Mouse (Mus musculus) intestine, embryonic 16.5 days (tissue): ENCODE data around the gene Glcci1. TPM values are rescaled to one million over a fixed set of nuclear protein-coding genes. Genes with fewer than 3 reads are reported as not detected.

Source experiments
- ATAC-seq: fragments of 200-750 bp; cut with Nextera tagmentation; 2 replicates; pipeline ENCODE4 v1.8.0; 2017; ENCODE audit warnings: moderate TSS enrichment, moderate library complexity
- H3K27ac ChIP-seq: fragments of 300-500 bp; sonication (generic); 2 replicates; pipeline ENCODE4 v1.5.1; 2014; ENCODE audit warnings: mild to moderate bottlenecking, low read length
- H3K27me3 ChIP-seq: fragments of 300-500 bp; sonication (generic); replicated peaks from 2 replicates; pipeline ENCODE4 v1.6.1; 2014; ENCODE audit warnings: low read length, control low read depth, mixed read lengths; ENCODE audit not compliant: control insufficient read depth, insufficient read depth
- H3K36me3 ChIP-seq: fragments of 300-500 bp; sonication (generic); 2 replicates; pipeline ENCODE4 v1.6.1; 2014; ENCODE audit warnings: low read length, control low read depth; ENCODE audit not compliant: control insufficient read depth, insufficient read depth
- H3K4me1 ChIP-seq: fragments of 300-500 bp; sonication (generic); 2 replicates; pipeline ENCODE4 v1.6.1; 2014; ENCODE audit warnings: low read length, control low read depth, mixed read lengths; ENCODE audit not compliant: control insufficient read depth, insufficient read depth
- H3K4me2 ChIP-seq: fragments of 300-500 bp; sonication (generic); 2 replicates; pipeline ENCODE4 v1.6.1; 2014; ENCODE audit warnings: low read depth, low read length, control low read depth
- H3K4me3 ChIP-seq: fragments of 300-500 bp; sonication (generic); 2 replicates; pipeline ENCODE4 v1.5.1; 2014; ENCODE audit warnings: mild to moderate bottlenecking, low read length
- H3K9ac ChIP-seq: fragments of 300-500 bp; sonication (generic); 2 replicates; pipeline ENCODE4 v1.6.1; 2014; ENCODE audit warnings: low read depth, low read length
- H3K9me3 ChIP-seq: fragments of 300-500 bp; sonication (generic); 2 replicates; pipeline ENCODE4 v1.6.1; 2016; ENCODE audit warnings: low read length, control low read depth; ENCODE audit not compliant: control insufficient read depth
- WGBS: fragments of 180-500 bp; shearing (Covaris S2); extraction: QIAGEN DNeasy Blood & Tissue Kit; methylation state at CpG from one replicate; pipeline ENCODE4 v1.1.7; 2014; 5-methylcytosine and 5-hydroxymethylcytosine counted together
- polyA plus RNA-seq: library from polyadenylated mRNA; unstranded; fragments of >200 nt; fragmentation: Nextera tagmentation; extraction: Ambion mirVana; gene quantifications from 2 replicates; pipeline ENCODE4 v1.2.1, GENCODE M21; 2015

The Glcci1 gene
- polyA plus RNA-seq, 1 experiment from 2014 or later = 2.3 TPM

DNA sequence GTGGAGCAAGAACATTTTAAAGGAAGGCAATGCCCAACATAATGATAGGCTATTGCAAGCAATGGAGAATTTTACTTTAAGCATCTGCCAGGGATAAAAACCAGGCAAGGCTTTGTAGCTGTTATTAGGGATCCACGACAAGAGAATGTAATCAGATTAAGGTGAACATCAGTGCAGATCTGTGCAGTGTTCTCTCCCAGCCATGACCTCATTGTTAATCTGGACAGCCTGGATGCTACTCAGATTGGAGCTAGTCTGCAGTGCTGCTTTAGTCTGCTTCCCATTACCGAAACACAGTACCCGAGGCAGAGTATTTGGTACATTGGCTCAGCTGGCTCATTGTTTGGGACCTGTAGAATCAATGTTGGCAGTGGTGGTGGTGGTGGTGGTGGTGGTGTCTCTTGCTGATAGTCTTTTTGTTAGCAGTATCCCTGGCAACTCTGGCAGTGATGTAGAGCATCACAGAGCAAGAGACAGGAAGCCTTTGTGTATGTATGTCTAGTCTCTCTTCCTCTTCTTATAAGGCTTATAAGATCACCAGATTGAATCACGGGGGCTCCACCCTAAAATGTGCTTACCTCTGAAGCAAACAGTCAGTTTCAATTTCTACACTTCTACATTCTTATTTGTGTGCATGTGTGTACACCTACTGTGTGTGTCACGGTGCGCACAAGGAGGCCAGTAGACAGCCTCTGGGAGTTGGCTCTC is 4.7 kb upstream of the Glcci1 start:
- no peak for ATAC-seq
- H3K27me3 ChIP-seq = no peaks in the 10 kb centered on the region
- WGBS = 81% methylated on average over 6 of the region's 6 CpGs

DNA sequence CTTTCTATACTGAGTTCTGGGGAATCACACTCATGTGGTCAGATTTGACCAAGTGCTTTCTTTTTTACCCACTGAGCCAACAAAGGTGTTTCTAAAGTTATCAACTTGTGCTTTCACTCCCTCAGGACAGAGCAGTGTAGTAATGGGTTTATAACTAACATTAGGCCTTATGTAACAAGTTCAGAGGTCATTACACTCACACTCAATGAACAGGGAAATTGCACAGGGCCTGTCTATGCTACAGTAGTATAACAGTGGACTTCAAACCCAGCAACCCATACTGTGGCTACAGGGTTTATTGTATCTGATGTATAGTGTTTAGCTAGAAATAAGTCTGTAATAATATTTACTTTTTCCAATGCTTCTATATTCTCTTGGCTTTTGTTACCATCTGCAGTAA is 2.8 kb upstream of the Glcci1 start:
- H3K4me1 ChIP-seq = peaks cover 10% of the 10 kb centered on the region; the same call in 1 of the 2 replicates
- no peak overlapping the region for H3K4me3 ChIP-seq
- H3K27me3 ChIP-seq = no peaks in the 10 kb centered on the region
- H3K9ac ChIP-seq = no peak overlapping the region
- H3K36me3 ChIP-seq = no peaks in the 10 kb centered on the region
- no peak overlapping the region for H3K4me2 ChIP-seq
- ATAC-seq = peak; percentile 56
- no peak overlapping the region for H3K27ac ChIP-seq
- no peaks in the 10 kb centered on the region for H3K9me3 ChIP-seq

More for the DNA sequence above, 4.7 kb upstream of the Glcci1 start:
- no peak overlapping the region for H3K4me2 ChIP-seq
- no peak overlapping the region for H3K9ac ChIP-seq
- no peak overlapping the region for H3K4me3 ChIP-seq
- 0 out of 2 replicates have a peak, but pooled peaks cover 4% of the 10 kb centered on the region for H3K4me1 ChIP-seq
- no peaks in the 10 kb centered on the region for H3K9me3 ChIP-seq
- no peak overlapping the region for H3K27ac ChIP-seq
- H3K36me3 ChIP-seq = no peaks in the 10 kb centered on the region

- Histone ChIP-seq H3K36me3 (no peaks in the 10 kb centered on the region), H3K4me1 (peaks cover 15% of the 10 kb centered on the region; the same call in 1 of the 2 replicates), H3K27ac (peak overlapping the region; percentile 99), H3K4me3 (peak overlapping the region; percentile 93), H3K9ac (peak overlapping the region; percentile 96), H3K27me3 (no peaks in the 10 kb centered on the region), H3K9me3 (no peaks in the 10 kb centered on the region), H3K4me2 (peak overlapping the region; percentile 85)
- ATAC-seq = peak; percentile 98
- under 1% methylated on average over 55 of the region's 56 CpGs for WGBS
Measured at GRCm38 (mm10) chr6:8508883-8509536, 390 bp upstream of the Glcci1 start.

DNA sequence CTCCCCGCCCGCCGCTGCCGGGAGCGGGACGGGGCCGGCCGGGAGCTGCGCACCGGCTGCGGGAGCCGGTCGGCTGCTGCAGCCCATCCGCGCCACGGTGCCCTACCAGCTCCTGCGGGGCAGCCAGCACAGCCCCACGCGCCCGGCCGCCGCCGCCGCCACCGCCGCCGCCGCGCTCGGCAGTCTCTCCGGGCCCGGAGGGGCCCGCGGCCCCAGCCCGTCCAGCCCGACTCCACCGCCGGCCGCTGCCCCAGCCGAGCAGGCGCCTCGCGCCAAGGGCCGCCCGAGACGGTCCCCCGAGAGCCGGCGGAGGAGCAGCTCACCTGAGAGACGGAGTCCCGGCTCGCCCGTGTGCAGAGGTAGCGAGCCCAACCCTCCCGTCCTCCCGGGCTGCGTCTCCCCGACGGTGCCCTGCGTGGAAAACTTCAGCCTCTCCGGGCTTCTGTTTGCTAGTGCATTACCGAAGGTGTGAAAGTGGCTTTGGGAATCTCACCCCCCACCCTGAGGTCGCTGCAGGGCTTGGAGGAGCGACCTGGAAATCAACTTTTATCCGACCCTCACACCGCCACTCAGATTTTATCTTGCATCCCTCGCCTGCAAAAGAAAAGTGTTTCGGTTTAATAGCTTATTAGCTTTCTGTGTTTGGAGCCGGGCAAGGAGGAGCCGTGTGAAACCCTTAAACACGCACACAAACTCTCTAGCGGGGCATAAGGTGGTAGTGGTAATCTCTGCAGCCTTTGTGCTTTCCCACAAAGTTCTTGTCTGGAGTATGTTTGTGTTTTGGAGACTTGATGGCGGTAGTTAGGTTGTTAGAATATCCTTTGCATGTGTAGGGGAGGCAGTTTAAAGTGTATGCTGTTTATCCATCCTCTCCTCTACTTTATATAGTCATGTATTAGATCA is 812 bp downstream of the Glcci1 start:
- peak overlapping the region; percentile 59 for H3K4me2 ChIP-seq
- H3K36me3 ChIP-seq = no peaks in the 10 kb centered on the region
- 0% methylated on average over 29 of the region's 73 CpGs for WGBS
- peak overlapping the region; percentile 99 for H3K27ac ChIP-seq
- no peaks in the 10 kb centered on the region for H3K27me3 ChIP-seq
- H3K4me1 ChIP-seq = peaks cover 15% of the 10 kb centered on the region; the same call in 1 of the 2 replicates
- peak; percentile 31 for ATAC-seq
- peak overlapping the region; percentile 96 for H3K9ac ChIP-seq
- H3K4me3 ChIP-seq = peak overlapping the region; percentile 93
- no peaks in the 10 kb centered on the region for H3K9me3 ChIP-seq

DNA sequence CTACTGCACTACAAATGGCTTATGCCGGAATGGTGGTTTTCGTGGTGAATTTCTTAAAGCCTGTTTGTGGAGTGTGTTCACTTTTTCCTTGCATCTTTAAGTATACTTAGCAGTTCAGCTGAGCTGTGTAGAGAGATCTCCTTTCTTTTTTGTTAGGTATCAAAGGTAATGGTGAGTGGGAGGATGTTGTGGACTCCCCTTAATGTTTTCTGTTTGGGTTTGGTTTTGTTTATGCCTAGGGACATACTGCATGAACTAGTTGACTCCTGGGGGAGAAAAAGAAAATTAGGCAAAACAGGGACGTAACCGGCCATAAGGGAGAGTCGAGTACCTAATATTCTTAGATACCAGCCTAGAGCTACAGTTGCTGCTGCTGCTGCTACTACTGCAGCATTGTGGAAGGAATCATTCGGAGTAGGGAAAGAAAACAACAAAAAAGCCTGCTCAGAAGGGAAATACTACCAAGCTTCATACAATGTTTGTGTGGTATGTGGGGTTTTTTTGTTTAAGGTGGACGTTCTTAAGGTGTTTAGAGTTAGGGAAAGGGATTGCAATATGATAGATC is 1.5 kb downstream of the Glcci1 start:
- ATAC-seq = no peak
- 10% methylated on average over 7 of the region's 7 CpGs for WGBS
- Histone ChIP-seq H3K9ac (peak overlapping the region; percentile 96), H3K4me3 (peak overlapping the region; percentile 93), H3K36me3 (no peaks in the 10 kb centered on the region), H3K4me2 (peak overlapping the region; percentile 59), H3K27me3 (no peaks in the 10 kb centered on the region), H3K9me3 (no peaks in the 10 kb centered on the region), H3K4me1 (peaks cover 15% of the 10 kb centered on the region; the same call in 1 of the 2 replicates), H3K27ac (no peak overlapping the region)

GRCm38 (mm10) chr6:8511447-8511846 is 2.0 kb downstream of the Glcci1 start:
- Histone ChIP-seq H3K36me3 (no peaks in the 10 kb centered on the region), H3K4me2 (peak overlapping the region; percentile 59), H3K9me3 (no peaks in the 10 kb centered on the region), H3K27ac (no peak overlapping the region), H3K4me3 (peak overlapping the region; percentile 93), H3K4me1 (peaks cover 15% of the 10 kb centered on the region; the same call in 1 of the 2 replicates), H3K9ac (0 out of 2 replicates have a peak overlapping the region, but pooled peaks have one; percentile 14), H3K27me3 (no peaks in the 10 kb centered on the region)
- no peak for ATAC-seq
- WGBS = 25% methylated on average over 3 of the region's 3 CpGs

- Histone ChIP-seq H3K27me3 (no peaks in the 10 kb centered on the region), H3K4me1 (peaks cover 15% of the 10 kb centered on the region; the same call in 1 of the 2 replicates), H3K9me3 (no peaks in the 10 kb centered on the region), H3K9ac (0 out of 2 replicates have a peak overlapping the region, but pooled peaks have one; percentile 14), H3K4me2 (peak overlapping the region; percentile 59), H3K27ac (no peak overlapping the region), H3K36me3 (no peaks in the 10 kb centered on the region), H3K4me3 (peak overlapping the region; percentile 30)
- 35% methylated on average over 8 of the region's 8 CpGs for WGBS
- no peak for ATAC-seq
Measured at GRCm38 (mm10) chr6:8512416-8512815, 3.0 kb downstream of the Glcci1 start.

- Histone ChIP-seq H3K36me3 (no peaks in the 10 kb centered on the region), H3K27me3 (no peaks in the 10 kb centered on the region), H3K27ac (no peak overlapping the region), H3K4me3 (no peak overlapping the region), H3K4me2 (no peak overlapping the region), H3K9me3 (no peaks in the 10 kb centered on the region), H3K9ac (no peak overlapping the region), H3K4me1 (no peaks in the 10 kb centered on the region)
- no peak for ATAC-seq
- 59% methylated on average over 3 of the region's 3 CpGs for WGBS
Measured at GRCm38 (mm10) chr6:8519687-8520086, 10.3 kb downstream of the Glcci1 start.
